Mouse (Mus musculus) liver, embryonic 14.5 days (tissue): ENCODE data around the gene 1700122O11Rik.

Experiments used
- CTCF ChIP-seq: IDR thresholded peaks from 2 replicates; pipeline ENCODE4 v1.5.1; 2016; ENCODE audit warnings: antibody characterized with exemption, low read depth, control low read depth
- EP300 ChIP-seq: IDR thresholded peaks from 2 replicates; pipeline ENCODE4 v1.6.1; 2016; ENCODE audit warnings: antibody characterized with exemption, low read depth

GRCm38 (mm10) chr17:48001157-48001556 is 36.9 kb downstream of the 1700122O11Rik start:
- TF ChIP-seq EP300 (no peak), CTCF (no peak)
